Mouse (Mus musculus) spleen, adult 2 months (tissue): Measurements from ENCODE around the gene Gadd45g.

Experiments used
- CTCF ChIP-seq: fragments of 200-500 bp; IDR thresholded peaks from 2 replicates; pipeline ENCODE4 v1.5.1; 2011; ENCODE audit warnings: mild to moderate bottlenecking, inconsistent platforms; ENCODE audit not compliant: insufficient read depth, insufficient read length, insufficient replicate concordance; ENCODE audit errors: extremely low read depth
- POLR2A ChIP-seq: fragments of 200-500 bp; IDR thresholded peaks from 2 replicates; pipeline ENCODE4 v1.6.1; 2011; ENCODE audit warnings: low read depth, low read length, inconsistent platforms

DNA sequence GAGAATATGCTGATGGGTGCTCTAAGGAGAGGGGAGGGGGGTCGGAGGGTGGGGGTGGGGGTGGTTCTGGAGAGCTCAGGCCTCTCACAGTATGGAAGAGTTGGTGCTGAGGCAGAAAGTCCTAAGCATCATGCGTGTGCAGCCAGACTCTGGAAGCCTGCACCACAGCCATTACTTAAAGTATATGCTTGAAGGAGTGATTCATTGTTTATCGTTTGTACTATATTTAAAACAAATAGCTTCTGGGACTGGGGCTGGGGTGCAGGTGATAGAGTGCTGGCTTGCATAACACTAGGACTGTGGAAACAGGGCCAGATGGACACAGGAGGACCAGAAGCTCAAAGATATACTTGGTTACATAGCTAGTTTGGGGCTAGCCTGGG is 27.5 kb upstream of the Gadd45g start:
- TF ChIP-seq POLR2A (no peak), CTCF (no peak)
